Mouse (Mus musculus) ovary, adult 18-20 months (tissue): ENCODE measurements around the gene Utp20.
"Not testable (repeated sequence)": the region's sequence is repeated elsewhere in the genome, so short reads cannot be mapped to it uniquely, and the experiment has no call there.

Experiments used
- DNase-seq: peaks from one replicate; pipeline ENCODE4 v3.0.0; 2022; ENCODE audit warnings: low spot score, mixed read lengths

Gene Utp20

DNA sequence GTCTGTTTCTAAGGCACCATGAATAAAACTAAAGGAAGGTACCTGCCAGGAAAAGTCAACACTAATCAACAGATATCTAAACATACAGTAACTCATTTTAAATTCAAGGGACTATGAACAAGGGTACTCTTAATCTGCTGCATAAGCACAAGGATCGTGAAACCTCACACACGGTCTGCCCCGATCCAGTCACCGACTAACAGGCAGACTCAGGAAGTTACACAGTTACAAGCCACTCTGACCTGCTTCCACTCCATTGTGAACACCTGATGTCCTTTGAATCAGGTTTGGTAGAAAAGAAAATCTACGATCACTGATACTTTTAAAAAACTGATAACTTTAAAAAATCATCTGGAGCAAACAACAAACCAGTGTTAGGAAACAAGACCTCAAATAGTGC is 42.7 kb downstream of the Utp20 start:
- DNase-seq: no peak

DNA sequence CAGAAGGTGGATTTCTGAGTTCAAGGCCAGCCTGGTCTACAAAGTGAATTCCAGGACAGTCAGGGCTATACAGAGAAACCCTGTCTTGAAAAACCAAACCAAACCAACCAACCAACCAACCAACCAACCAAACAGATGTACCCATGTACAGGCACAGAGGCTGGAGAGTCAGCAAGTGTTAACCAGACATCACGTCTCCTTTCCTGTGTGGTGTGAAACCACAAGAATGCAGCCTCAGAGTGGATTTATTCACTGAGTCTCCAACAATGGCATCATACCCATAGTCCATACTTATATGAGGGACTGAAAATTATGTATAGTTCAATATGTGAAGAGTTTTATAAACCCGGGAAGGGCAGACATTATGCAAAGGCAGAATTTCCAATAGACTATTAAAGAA is 43.5 kb downstream of the Utp20 start:
- DNase-seq: not testable (repeated sequence)

DNA sequence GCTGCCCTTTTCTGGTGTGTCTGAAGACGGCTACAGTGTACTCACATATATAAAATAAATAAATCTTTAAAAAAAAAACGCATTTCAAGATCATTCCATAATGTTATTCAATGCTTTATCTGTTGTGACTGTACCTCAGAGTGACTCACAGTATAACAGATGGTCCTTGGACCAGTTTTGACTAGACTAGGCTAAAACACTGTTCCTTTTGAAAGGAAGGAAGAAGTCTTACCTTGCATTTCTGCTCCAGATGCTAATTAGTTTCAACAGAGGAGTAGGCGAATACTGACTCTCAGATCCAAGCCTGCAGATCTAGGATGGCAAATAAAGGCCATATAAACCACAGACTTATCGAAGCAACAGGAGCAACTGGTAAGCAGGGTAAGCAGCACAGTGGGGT is 45.9 kb downstream of the Utp20 start:
- DNase-seq: no peak

DNA sequence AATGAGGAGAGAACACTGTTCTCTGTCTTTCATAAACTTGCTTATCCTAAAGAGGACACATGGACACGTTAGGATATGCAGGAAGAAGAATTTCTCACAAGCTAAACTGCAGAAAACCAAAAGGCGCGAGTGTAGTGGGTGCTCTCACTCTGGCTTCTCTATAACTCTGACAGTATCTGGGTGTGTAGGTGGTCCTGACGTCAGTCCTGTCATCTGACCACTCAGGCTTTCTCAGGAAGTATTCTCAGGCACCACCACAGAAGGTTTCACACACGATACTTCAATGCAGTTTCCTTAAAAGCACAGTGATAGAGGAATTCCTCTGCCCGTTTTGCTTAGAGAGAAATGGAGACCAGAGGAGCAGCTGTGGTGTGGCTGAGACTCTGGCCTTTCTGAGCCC is 50.4 kb downstream of the Utp20 start:
- DNase-seq: no peak

DNA sequence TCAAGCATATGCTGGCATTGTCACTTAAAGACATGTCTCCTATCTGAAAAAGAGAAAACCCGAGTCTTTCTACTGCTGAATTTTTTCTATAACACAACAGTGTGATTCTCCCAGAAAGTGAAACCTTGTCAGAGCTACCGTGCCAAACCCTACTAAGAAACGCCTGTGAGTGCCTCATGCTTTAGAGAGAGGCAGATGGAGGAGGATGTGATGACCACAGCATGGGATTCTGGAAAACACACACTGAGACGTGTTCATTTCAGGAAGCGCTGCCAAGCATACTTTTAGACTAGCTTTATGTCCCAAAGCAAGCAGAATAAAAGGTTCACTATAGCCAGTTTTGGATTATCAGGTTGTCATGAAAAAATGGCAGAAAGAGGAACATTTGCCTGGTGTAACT is 53.6 kb downstream of the Utp20 start:
- DNase-seq: not testable (repeated sequence)

DNA sequence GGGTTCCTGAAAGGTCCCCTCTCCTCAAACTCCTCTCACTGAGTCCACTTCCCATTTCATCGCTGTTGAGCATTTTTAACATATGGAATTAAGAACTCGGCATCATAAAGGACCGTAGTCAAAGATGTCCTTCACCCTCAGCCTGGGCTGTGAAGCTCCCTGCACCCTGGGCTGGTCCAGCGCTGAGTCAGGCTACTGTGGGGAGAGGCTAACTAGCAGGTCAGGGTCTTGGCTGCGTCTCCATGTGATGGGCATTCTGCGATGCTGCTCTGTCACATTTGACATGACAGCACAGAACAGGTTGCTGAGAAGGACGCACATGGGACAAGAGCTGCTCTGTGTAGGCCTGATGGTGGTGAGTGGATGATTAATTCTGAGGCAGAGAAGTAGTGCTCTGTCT is 56.9 kb downstream of the Utp20 start:
- DNase-seq: no peak

DNA sequence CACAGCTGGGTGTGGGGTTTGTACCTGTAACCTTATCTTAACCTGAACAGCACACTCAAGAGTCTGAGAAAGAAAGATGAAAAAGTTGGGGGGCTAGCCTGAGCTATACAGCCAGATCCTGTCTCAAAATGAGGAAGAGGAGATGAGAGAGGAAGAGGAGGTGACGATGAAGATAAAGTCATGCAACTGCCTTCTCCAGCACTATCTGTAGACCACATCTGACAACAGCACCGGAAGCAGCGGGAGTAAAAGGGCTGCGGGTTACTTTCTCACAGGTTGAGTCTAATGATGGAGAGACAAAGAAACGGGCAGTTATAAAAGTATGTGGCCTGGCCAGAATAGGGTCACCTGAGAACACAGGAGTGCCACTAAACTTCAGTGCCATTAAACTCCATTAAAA is 57.6 kb downstream of the Utp20 start:
- no peak for DNase-seq

DNA sequence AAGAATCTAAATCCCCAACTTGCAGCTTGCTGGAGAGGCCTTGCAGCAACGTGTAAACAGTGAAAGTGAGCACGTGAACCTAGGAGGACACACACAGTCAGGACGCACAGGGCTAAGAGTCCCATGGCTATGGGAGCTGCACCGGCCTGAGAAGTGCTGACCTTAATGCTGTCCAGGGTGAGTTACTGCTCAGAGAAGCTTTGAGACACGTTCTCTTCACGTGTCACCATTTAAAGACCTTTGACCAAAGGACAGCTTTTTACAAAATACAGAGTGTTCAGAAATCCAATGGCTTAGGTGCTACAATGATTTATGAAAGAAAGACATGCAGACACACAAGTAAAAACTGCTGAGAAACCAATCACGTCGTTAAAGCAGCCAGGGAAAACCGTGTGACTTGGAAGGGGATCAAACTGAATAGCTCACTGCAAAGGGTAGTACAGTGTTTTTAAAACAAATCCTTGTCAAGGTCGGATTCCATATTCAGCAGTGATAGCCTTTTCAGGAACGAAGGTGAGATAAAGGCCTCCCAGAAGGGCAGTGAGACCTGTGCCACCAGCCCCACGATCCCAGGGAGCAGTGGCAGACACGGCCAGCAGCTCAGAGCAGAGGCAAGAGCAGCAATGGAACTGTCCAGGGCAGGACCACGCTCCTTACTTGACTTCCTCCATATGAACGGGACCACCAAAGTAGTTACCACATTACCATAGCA is 61.0 kb downstream of the Utp20 start:
- no peak for DNase-seq

DNA sequence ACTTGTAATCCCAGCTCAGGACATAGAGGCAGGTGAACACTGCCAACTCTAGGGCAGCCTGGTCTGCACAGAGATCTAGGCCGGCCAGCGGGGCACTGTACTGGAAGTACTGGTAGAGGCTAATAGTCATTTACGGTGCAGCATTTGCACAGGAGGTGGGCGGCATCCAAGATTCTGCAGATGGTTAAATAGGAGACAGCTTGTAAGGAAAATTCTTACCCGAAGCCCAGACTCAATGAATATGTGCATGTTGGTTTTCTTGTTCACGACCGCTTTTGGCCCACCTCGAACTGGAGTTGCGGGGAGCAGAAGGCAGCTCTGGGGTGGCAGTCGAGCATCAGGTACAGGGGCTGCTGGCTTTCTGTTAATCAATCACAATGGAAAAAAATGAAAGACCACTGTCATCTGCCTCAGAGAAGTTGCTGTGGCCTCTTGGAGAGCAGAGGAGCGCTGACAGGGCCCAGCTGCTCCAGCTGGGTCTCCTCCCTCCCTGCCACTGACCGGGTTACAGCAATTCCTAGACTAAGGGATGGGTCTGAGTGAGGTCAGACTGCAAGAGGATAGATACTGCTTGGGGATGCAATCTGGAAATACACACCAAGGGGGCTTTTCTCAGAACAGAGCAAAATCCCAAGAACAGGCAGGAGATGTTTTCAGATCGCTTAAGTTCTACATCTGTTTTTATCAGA is 64.9 kb downstream of the Utp20 start:
- no peak for DNase-seq

DNA sequence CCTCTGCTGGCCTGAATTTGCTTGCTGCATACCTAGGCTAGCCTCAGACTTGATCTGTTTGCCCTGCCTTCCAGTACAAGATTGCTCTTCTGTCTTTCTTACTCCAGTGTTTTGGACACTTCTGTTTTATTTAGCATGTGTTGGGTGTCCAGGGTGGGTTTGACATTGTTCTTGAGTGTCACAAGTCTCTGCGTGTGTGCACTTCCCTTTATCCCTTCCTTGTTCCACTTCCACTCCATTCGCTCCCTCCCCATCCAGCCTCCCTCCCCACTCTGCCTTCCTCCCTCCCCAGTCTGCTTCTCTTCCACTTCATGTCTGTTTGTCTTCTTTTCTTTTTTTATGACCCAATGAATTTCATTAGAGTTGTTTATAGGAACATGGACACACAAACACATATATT is 85.2 kb downstream of the Utp20 start:
- DNase-seq: no peak

DNA sequence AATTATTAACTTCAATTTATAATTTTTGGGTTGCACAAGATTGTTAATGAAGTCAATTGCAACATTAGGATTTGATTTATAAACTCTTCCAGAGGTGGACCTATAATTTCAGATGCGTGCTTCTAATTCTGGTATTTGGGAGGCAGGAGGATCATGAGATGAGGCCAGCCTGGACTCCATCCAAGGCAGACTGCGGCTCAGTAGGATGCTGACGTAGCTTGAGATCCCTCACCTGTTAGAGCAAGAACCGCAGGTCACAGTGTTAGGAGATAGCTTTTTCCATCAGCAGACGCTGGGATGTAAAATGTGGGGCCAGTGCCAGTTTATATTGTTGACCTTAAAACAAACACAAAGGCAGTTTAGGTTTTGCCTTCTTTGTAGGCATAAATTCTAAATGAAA is 85.8 kb downstream of the Utp20 start:
- DNase-seq: no peak

DNA sequence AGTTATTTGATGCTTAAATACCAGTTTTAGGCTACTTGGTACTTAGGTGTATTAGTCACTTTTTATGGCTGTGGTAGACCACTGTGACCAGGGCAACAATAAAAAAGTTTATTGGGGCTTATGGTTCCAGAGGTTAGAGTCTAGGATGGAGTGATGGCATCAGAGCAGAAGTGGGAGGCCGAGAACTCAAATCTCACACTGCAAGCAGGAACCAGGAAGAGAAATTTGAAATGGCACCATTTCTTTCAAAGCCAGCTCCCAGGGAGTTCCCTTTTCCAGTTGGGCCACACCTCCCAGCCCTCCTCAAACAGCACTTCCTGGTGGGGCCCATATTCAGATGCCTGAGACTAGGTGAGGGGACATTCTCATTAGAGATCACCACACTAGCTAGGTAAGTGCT is 86.8 kb downstream of the Utp20 start:
- DNase-seq: no peak

DNA sequence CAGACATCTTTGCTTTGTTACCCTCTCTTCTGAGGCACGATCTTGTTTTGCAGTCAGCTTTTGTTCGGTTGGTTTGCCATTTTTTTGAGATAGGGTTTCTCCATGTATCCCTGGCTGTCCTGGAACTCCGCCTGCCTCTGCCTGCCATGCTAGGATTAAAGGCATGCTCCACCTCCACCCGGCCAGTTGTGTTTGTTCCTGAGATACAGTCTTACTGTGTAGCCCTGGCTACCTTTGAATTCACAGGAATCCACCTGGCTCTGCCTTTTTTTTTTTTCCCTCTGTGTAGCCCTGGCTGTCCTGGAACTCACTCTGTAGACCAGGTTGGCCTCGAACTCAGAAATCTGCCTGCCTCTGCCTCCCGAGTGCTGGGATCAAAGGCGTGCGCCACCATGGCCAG is 87.5 kb downstream of the Utp20 start:
- DNase-seq: not testable (repeated sequence)

DNA sequence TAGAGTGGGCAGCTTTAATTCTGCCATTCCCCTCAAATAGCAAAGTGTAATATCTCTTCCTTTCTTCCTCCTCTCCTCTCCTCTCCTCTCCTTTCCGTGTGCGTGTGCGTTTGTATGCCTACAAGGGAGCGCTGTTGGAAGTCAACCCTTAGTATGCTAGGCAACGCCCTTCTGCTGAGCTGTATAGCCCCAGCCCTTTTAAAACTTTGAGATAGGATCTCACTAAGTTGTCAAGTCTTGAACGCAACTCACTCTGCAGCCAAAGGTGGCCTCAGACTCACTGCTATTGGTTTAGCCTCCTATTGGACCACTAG is 94.3 kb downstream of the Utp20 start:
- DNase-seq: no peak

DNA sequence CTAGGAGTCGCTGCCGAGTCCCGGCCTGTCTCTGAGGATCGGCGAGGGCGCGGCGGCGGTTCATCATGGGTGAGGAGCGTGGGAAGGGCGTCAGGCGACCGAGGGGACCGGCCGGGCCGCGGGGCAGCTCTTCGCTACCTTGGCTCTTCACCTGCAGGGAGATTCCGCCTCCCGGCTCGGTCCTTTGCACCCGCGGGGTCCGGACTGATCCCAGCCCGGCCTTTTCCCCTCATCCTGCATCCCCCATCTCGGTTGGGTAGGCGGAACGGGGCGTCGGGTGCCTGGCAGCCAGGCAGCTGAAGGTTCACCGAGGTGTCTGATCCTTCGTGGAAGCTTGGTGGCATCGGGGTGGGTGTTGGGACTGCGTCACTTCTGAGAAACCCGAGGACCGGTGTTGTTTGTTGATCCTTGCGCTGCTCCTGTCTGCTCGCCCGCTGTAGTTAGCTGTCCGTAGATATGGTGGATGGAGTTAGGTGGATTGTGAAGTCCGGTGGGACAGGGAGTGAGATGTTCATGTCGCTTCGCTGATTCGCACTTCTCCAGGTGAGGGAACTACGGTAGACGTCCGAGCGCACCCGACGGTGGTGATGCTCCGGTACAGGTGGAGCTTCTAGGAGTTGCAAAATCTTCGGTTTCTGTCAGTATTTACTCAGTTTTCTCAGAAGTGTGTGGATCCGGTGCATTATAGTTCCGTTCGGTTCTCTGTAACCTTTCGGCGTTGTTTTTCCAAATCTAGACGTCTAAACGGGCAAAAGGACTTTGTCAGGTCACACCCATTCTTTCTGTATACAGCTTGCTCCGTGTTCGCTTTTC is 94.9 kb downstream of the Utp20 start:
- no peak for DNase-seq

DNA sequence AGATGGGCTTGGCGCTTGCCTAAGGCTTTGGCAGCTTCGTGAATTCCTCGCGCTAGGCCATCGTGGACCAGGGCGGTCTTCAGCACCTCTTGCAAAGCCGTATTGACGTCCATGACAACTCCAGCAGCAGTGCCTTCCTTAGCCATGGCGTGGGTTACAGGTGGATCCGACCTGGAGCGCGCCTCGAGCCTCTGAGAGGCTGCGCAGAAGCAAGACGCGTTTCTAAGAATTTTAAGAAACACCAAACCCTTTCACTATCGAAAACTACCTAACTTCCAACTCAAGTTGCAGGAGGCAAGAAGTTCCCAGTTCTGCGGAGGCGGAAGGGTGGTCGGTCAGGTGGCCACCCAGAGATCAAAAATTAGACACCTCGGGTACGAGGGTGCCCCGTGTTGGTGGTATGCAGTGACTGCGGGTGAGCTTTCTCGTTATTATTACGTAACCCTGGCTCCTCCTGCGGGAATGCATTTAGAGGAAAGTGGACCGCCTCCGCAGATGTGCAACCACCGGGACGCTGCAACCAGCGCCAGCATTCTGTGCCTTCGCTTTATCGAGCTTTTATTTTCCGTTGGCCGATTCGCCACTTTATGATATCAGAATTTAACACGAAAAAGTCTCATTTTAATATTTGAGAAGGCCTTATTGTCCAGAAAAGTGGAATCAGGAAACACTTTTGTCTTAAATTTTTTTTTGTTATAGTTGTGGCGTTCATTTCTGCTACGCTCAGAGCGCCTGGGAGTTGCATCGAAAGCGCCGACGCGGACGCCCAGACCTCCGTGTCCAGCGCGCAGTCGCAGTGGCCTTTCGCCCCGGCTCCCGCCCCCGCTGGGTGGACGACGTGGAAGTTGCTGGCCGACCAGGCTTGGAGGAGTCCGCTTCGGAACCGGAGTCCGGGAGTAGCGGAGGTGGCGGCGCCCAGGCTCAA is 95.8 kb downstream of the Utp20 start, which contains the start of gene Arl1:
Arl1 (plus strand) TSS at position 288 of the 925 bp plus-strand sequence.
- peak; percentile 87 for DNase-seq

DNA sequence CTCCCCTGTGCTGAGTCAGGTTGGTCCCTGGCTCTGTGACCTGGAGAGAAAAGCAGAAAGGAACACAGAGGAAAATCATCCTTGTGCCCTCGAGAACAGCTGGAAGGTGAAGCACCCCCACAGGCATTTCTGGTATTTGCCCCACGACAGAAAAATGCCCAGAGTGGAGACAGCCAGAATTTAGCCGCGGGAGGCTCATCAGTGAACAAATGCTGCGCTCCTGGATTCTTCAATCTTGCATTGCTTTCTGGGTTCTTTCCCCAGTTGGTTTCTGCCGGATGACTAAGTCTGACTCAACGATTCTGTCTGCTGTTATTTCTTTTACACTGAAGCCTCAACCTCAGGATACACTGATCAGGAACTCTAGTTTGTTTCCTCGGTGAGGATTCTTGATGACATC is 98.4 kb downstream of the Utp20 start:
- no peak for DNase-seq

DNA sequence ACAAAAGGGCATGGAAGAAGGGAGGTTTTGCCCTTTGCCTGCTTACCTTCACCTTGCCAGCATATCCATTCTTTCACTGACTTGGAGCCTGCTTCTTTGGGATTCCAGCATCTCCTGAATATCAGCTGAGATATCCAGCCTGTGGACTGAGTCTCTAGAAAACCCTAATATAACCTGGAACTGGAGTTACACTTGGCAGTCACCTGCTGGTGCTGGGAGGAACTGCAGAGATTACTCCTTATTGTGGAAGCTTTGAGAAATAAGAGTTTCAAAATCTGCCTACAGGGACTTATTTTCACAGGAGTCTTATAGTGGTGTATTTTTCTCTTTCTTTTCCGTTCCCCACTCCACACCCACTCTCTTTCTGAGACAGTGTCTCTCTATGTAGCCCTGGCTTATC is 99.5 kb downstream of the Utp20 start:
- DNase-seq: no peak

DNA sequence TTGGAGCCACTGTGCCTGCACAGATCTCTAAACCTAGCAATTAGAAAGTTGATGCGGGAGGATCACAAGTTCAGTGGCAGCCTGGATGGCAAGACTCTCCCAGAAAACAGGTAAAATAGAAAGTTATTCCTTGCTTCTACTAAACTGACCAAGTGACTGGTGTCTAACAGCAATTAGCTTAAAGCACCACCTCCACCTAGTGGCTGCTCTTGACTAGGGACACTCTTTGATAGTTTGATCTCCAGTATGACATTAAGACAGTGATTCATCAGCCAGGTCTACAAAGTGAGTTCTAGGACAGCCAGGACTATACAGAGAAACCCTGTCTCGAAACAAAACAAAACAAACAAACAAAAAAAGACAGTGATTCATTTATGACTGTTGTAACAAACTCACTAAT is 101.3 kb downstream of the Utp20 start:
- DNase-seq: no peak

DNA sequence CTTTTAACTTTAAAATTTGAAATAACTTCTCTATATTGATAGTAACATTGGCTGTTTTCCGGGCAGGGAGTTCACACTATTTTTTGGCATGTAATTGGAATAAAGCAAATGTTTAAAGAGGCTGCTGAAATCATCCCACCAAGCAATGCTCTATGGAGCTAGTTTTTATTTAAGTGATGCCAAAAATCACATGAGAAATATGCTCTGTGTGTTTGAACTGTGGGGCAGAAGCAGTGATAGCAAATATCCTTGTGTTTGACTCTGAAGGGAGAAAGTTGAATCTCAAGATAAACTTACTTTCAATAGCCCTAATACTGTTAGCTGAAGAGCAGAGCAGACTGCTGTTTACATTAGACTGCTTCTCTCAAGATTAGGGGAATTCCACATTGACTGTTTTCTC is 107.0 kb downstream of the Utp20 start:
- DNase-seq: no peak

DNA sequence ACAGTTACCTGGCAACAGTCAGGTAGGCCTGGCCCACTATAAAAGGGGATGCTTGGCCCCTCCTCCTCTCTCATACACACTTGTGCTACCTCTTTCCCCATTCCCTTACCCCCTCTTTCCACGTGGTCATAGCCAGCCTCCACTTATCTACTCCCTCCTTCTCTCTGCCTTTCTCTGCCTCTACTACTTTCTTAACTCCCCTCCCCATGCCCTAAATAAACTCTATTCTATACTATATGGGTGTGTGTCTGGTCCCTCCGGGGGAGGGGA is 108.9 kb downstream of the Utp20 start:
- DNase-seq: no peak

DNA sequence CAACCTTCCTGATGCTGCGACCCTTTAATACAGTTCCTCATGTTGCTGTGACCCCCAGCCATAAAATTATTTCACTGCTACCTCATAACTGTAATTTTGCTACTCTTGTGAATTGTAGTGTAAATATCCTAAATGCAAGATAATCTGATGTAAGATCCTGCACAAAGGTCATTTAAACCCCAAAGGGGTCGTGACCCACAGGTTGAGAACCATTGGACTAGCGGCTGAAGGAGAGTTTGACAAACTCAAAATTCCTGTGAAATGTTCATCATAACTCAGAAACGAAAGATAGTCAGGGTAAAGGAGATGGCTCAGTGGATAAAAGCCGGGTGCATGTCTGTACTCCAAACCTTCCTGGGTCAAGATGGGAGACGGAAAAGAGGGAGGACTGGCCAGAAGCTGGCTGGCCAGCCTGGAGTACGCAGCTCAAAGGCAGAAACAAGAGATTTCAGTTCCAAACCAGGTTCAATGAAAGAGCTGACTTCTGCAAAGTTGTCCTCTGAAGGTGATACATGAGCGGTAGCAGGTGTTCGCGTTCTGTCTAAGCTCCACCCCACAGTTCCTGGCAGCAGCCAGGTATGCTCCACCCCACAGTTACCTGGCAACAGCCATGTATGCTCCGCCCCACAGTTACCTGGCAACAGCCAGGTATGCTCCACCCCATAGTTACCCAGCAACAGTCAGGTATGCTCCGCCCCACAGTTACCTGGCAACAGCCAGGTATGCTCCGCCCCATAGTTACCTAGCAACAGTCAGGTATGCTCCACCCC is 109.4 kb downstream of the Utp20 start:
- no peak for DNase-seq
